Mouse (Mus musculus) CH12.LX (cell line): ENCODE measurements at regions not wholly inside any gene's neighbourhood (a gene's known extent, or its start where the extent isn't known, plus 50 kb on each side); places are given as distances from the start of the nearest gene placed in this dataset.

Experiments used
- DNase-seq: peaks from one replicate; pipeline ENCODE4 v3.0.0-alpha.2; 2013; ENCODE audit errors: extremely low read depth
- H3K27ac ChIP-seq: 2 replicates; pipeline ENCODE4 v1.5.1; 2012; ENCODE audit warnings: low read depth, mild to moderate bottlenecking, control low read depth, moderate library complexity; ENCODE audit not compliant: insufficient read depth
- H3K27me3 ChIP-seq: replicated peaks from 2 replicates; pipeline ENCODE3; 2012; ENCODE audit warnings: inconsistent platforms
- H3K36me3 ChIP-seq, 2 experiments: replicated peaks in 1 of 2; 2 replicates each; pipeline versions ENCODE3 to v1.6.1; 2012; ENCODE audit warnings: inconsistent platforms in 1 of 2, low read length in 1 of 2, mild to moderate bottlenecking in 1 of 2, mixed read lengths in 1 of 2, moderate library complexity in 1 of 2; ENCODE audit not compliant: control insufficient read depth in 1 of 2, insufficient read depth in 1 of 2
- H3K4me1 ChIP-seq, 2 experiments: 2 replicates each; pipeline ENCODE4 v1.6.1; 2012; ENCODE audit warnings: inconsistent platforms in 1 of 2, moderate library complexity in 1 of 2; ENCODE audit not compliant: insufficient read depth in 2 of 2, control insufficient read depth in 1 of 2
- H3K4me2 ChIP-seq: 2 replicates; pipeline ENCODE4 v1.6.1; 2012; ENCODE audit warnings: low read depth, mild to moderate bottlenecking, control low read depth; ENCODE audit not compliant: poor library complexity, insufficient read depth, severe bottlenecking
- H3K4me3 ChIP-seq, 3 experiments: fragments of 150-350 bp in 1 of 3; sonication (generic) in 1 of 3; replicated peaks in 1 of 3; 2 replicates each; pipeline versions ENCODE3 to v1.5.1; 2011 to 2012; ENCODE audit warnings: low read depth in 2 of 3, low read length in 2 of 3, mild to moderate bottlenecking in 2 of 3, moderate library complexity in 2 of 3, control low read depth in 1 of 3, improper control_type of control experiment in 1 of 3, inconsistent platforms in 1 of 3, mixed read lengths in 1 of 3; ENCODE audit not compliant: poor library complexity in 1 of 3
- H3K79me2 ChIP-seq: replicated peaks from 2 replicates; pipeline ENCODE4 v1.6.1; 2012; ENCODE audit warnings: mild to moderate bottlenecking, moderate library complexity; ENCODE audit not compliant: control insufficient read depth, poor library complexity, insufficient read depth, severe bottlenecking; ENCODE audit errors: extremely low read depth
- H3K9ac ChIP-seq: 2 replicates; pipeline ENCODE4 v1.6.1; 2012; ENCODE audit warnings: low read depth, mild to moderate bottlenecking, control low read depth, moderate library complexity; ENCODE audit not compliant: insufficient read depth
- H3K9me3 ChIP-seq: replicated peaks from 2 replicates; pipeline ENCODE3; 2012; ENCODE audit warnings: low read length, inconsistent platforms, mixed read lengths
- CHD1 ChIP-seq: IDR thresholded peaks from 2 replicates; pipeline ENCODE4 v1.6.1; 2012; ENCODE audit warnings: low read depth, low read length, improper control_type of control experiment, inconsistent platforms
- CHD2 ChIP-seq: IDR thresholded peaks from 2 replicates; pipeline ENCODE4 v1.6.1; 2011; ENCODE audit warnings: low read length, improper control_type of control experiment
- E2F4 ChIP-seq: IDR thresholded peaks from 2 replicates; pipeline ENCODE4 v1.6.1; 2011; ENCODE audit warnings: low read depth, low read length, improper control_type of control experiment; ENCODE audit not compliant: insufficient replicate concordance
- EP300 ChIP-seq: IDR thresholded peaks from 2 replicates; pipeline ENCODE4 v1.6.1; 2011; ENCODE audit warnings: low read length, improper control_type of control experiment
- JUN ChIP-seq: IDR thresholded peaks from 2 replicates; pipeline ENCODE4 v1.6.1; 2011; ENCODE audit warnings: low read depth, mild to moderate bottlenecking, low read length, improper control_type of control experiment, moderate library complexity; ENCODE audit not compliant: insufficient read depth
- KAT2A ChIP-seq: IDR thresholded peaks from 2 replicates; pipeline ENCODE4 v1.6.1; 2012; ENCODE audit warnings: low read length, improper control_type of control experiment, inconsistent platforms; ENCODE audit not compliant: insufficient replicate concordance
- MAX ChIP-seq: IDR thresholded peaks from 2 replicates; pipeline ENCODE4 v1.6.1; 2011; ENCODE audit warnings: low read length, improper control_type of control experiment
- MEF2A ChIP-seq: IDR thresholded peaks from 2 replicates; pipeline ENCODE4 v1.6.1; 2014; ENCODE audit warnings: low read depth, mild to moderate bottlenecking, inconsistent platforms, low read length, improper control_type of control experiment, borderline replicate concordance
- MXI1 ChIP-seq: IDR thresholded peaks from 2 replicates; pipeline ENCODE4 v1.6.1; 2011; ENCODE audit warnings: mild to moderate bottlenecking, low read depth, low read length, improper control_type of control experiment
- MYC ChIP-seq: IDR thresholded peaks from 2 replicates; pipeline ENCODE4 v1.6.1; 2011; ENCODE audit warnings: low read depth, mild to moderate bottlenecking, improper control_type of control experiment, low read length
- NELFE ChIP-seq: IDR thresholded peaks from 2 replicates; pipeline ENCODE4 v1.6.1; 2011; ENCODE audit warnings: low read depth, low read length, improper control_type of control experiment
- PAX5 ChIP-seq: IDR thresholded peaks from 2 replicates; pipeline ENCODE4 v1.6.1; 2012; ENCODE audit warnings: low read length, inconsistent platforms, mixed read lengths
- POLR2A ChIP-seq: IDR thresholded peaks from 2 replicates; pipeline ENCODE4 v1.6.1; 2011; ENCODE audit warnings: low read depth, mild to moderate bottlenecking, improper control_type of control experiment, low read length
- POLR2AphosphoS2 ChIP-seq: IDR thresholded peaks from 2 replicates; pipeline ENCODE4 v1.6.1; 2011; ENCODE audit warnings: low read depth, low read length, improper control_type of control experiment
- RAD21 ChIP-seq: IDR thresholded peaks from 2 replicates; pipeline ENCODE4 v1.6.1; 2011; ENCODE audit warnings: low read depth, mild to moderate bottlenecking, low read length, improper control_type of control experiment, moderate library complexity
- RCOR1 ChIP-seq: conservative IDR thresholded peaks from 2 replicates; pipeline ENCODE4 v1.6.1; 2012; ENCODE audit warnings: low read depth, mild to moderate bottlenecking, inconsistent platforms, low read length, improper control_type of control experiment
- SMC3 ChIP-seq: IDR thresholded peaks from 2 replicates; pipeline ENCODE4 v1.6.1; 2011; ENCODE audit warnings: low read depth, low read length, improper control_type of control experiment
- TBP ChIP-seq: conservative IDR thresholded peaks from 2 replicates; pipeline ENCODE4 v1.6.1; 2011; ENCODE audit warnings: low read depth, low read length, improper control_type of control experiment
- TCF12 ChIP-seq: IDR thresholded peaks from 2 replicates; pipeline ENCODE4 v1.6.1; 2014; ENCODE audit warnings: low read depth, mild to moderate bottlenecking, inconsistent platforms, low read length, improper control_type of control experiment
- UBTF ChIP-seq: IDR thresholded peaks from 2 replicates; pipeline ENCODE4 v1.6.1; 2012; ENCODE audit warnings: low read depth, mild to moderate bottlenecking, inconsistent platforms, low read length, improper control_type of control experiment, moderate library complexity
- USF2 ChIP-seq: conservative IDR thresholded peaks from 2 replicates; pipeline ENCODE4 v1.6.1; 2011; ENCODE audit warnings: low read depth, low read length, improper control_type of control experiment
- ZC3H11A ChIP-seq: IDR thresholded peaks from 2 replicates; pipeline ENCODE4 v1.6.1; 2012; ENCODE audit warnings: low read depth, mild to moderate bottlenecking, inconsistent platforms, low read length, improper control_type of control experiment
- dilution Hi-C: fragments of 300-500 bp; cut with MboI; formaldehyde crosslinking; loops from 2 replicates; pipeline ENCODE4 v1.14.3; 2020; ENCODE audit warnings: low sequenced_read_pairs; ENCODE audit not compliant: extremely low pct_unique_long_range_greater_than_20kb, extremely low pct_ligation_motif_present
- in situ Hi-C: fragments of 300-500 bp; cut with MboI; formaldehyde crosslinking; loops from 3 replicates; pipeline ENCODE4 v1.14.3; 2019; ENCODE audit warnings: low sequenced_read_pairs, low pct_ligation_motif_present, low pct_unique_long_range_greater_than_20kb, mixed read lengths

GRCm38 (mm10) chr13:92915948-92916710 lies 71.6 kb downstream of the Mtx3 start:
- dilution Hi-C loops (no loop called here), in situ Hi-C loops (no loop called here)
- no peaks in the 10 kb centered on the region for H3K4me1 ChIP-seq
- H3K27me3 ChIP-seq = no peaks in the 10 kb centered on the region
- DNase-seq = no peak
- no peaks in the 10 kb centered on the region for H3K36me3 ChIP-seq
- H3K9me3 ChIP-seq = no peaks in the 10 kb centered on the region
- H3K27ac ChIP-seq = no peak overlapping the region
- TF ChIP-seq USF2 = no peak
- no peak for TF ChIP-seq CHD2
- TF ChIP-seq CHD1 = no peak
- no peak for TF ChIP-seq RCOR1
- no peak for TF ChIP-seq UBTF
- H3K4me2 ChIP-seq = no peak overlapping the region
- H3K9ac ChIP-seq = no peak overlapping the region
- H3K4me3 ChIP-seq = no peak overlapping the region
- H3K79me2 ChIP-seq = no peaks in the 10 kb centered on the region

GRCm38 (mm10) chr13:92919882-92920281 lies 75.3 kb downstream of the Mtx3 start:
- DNase-seq = no peak
- Histone ChIP-seq H3K36me3 (no peaks in the 10 kb centered on the region), H3K79me2 (no peaks in the 10 kb centered on the region), H3K27me3 (no peaks in the 10 kb centered on the region), H3K4me3 (no peak overlapping the region), H3K4me1 (peaks cover 0 to 18% of the 10 kb centered on the region in 2 experiments; a peak in 2 of 4 replicates), H3K9ac (no peak overlapping the region), H3K27ac (no peak overlapping the region), H3K9me3 (no peaks in the 10 kb centered on the region), H3K4me2 (no peak overlapping the region)
- dilution Hi-C loops (no loop called here), in situ Hi-C loops (no loop called here)
- TF ChIP-seq TBP (no peak), SMC3 (no peak), JUN (no peak), MYC (no peak), ZC3H11A (no peak), MXI1 (no peak), PAX5 (no peak), TCF12 (no peak)

- H3K4me1 ChIP-seq = peaks cover 0 to 18% of the 10 kb centered on the region in 2 experiments; a peak in 2 of 4 replicates
- no peaks in the 10 kb centered on the region for H3K27me3 ChIP-seq
- dilution Hi-C loops (no loop called here), in situ Hi-C loops (no loop called here)
- H3K4me3 ChIP-seq = no peak overlapping the region
- H3K27ac ChIP-seq = no peak overlapping the region
- no peak for DNase-seq
- H3K4me2 ChIP-seq = no peak overlapping the region
- H3K79me2 ChIP-seq = no peaks in the 10 kb centered on the region
- no peak overlapping the region for H3K9ac ChIP-seq
- no peaks in the 10 kb centered on the region for H3K36me3 ChIP-seq
- H3K9me3 ChIP-seq = no peaks in the 10 kb centered on the region
- TF ChIP-seq POLR2AphosphoS2 (no peak), E2F4 (no peak), UBTF (no peak), SMC3 (no peak), RAD21 (no peak), USF2 (no peak), EP300 (no peak), MXI1 (no peak), JUN (no peak), MEF2A (no peak), NELFE (no peak), KAT2A (no peak), MYC (no peak), ZC3H11A (no peak), MAX (no peak), POLR2A (no peak)
Observed at GRCm38 (mm10) chr13:92921936-92922335, 77.4 kb downstream of the Mtx3 start.
